Mouse (Mus musculus): ENCODE data around the gene Cdrt4. TPM values are rescaled to one million over a fixed set of nuclear protein-coding genes. Genes with fewer than 3 reads are reported as not detected.

Gene Cdrt4
- total RNA-seq, 1 experiment, result 1.6 TPM

- DNase-seq (ENCODE audit: low read depth, low spot score), result no peak
- TF ChIP-seq ZNF384 (IDR thresholded peaks at IDR 0.05; ENCODE audit: low read depth, low read length), result no peak
- no peak for TF ChIP-seq HCFC1 (IDR thresholded peaks at IDR 0.05; ENCODE audit: borderline replicate concordance, insufficient read depth, low read length)
- no peak for TF ChIP-seq CHD2 (IDR thresholded peaks at IDR 0.05; ENCODE audit: low read depth, low read length)
- no peak for TF ChIP-seq MAFK (IDR thresholded peaks at IDR 0.05; ENCODE audit: insufficient read depth, low read depth, low read length)
- no peak for TF ChIP-seq ZC3H11A (IDR thresholded peaks at IDR 0.05; ENCODE audit: borderline replicate concordance, low read depth, low read length)
- H3K4me3 ChIP-seq (ENCODE audit: insufficient read depth in 1 of 2, low read depth in 1 of 2, low read length in 2 of 2, poor library complexity in 1 of 2, severe bottlenecking in 1 of 2), result no peak overlapping the region
- in situ Hi-C loops (cut with MboI; ENCODE audit: low sequenced_read_pairs in 2 of 2, unreplicated experiment in 2 of 2), result no loop called here
- peaks cover 11 to 13% of the 10 kb centered on the region in 2 experiments for H3K4me1 ChIP-seq (ENCODE audit: control insufficient read depth in 2 of 2, insufficient read depth in 2 of 2, low read length in 2 of 2, poor library complexity in 1 of 2)
- no peak overlapping the region for H3K9ac ChIP-seq (ENCODE audit: insufficient read depth, low read depth, low read length, poor library complexity, severe bottlenecking)
- no peaks in the 10 kb centered on the region for H3K9me3 ChIP-seq (ENCODE audit: control insufficient read depth, insufficient read depth, low read depth, low read length)
- H3K36me3 ChIP-seq (ENCODE audit: control insufficient read depth, insufficient read depth, low read length, poor library complexity, severe bottlenecking), result no peaks in the 10 kb centered on the region
- no peak overlapping the region for H3K27ac ChIP-seq (ENCODE audit: insufficient read depth, low read depth, low read length, poor library complexity, severe bottlenecking)
These were observed 44.2 kb downstream of the Cdrt4 start for GRCm38 (mm10) chr11:62995066-62995754.

GRCm38 (mm10) chr11:62995755-62996521 is 44.9 kb downstream of the Cdrt4 start:
- in situ Hi-C loops (cut with MboI; ENCODE audit: low sequenced_read_pairs in 2 of 2, unreplicated experiment in 2 of 2), result no loop called here
- TF ChIP-seq ZNF384 (IDR thresholded peaks at IDR 0.05; ENCODE audit: low read depth, low read length), result 0 out of 2 replicates have a peak, but pooled peaks have one; percentile 22
- TF ChIP-seq ZC3H11A (IDR thresholded peaks at IDR 0.05; ENCODE audit: borderline replicate concordance, low read depth, low read length), result no peak
- no peak for TF ChIP-seq CHD2 (IDR thresholded peaks at IDR 0.05; ENCODE audit: low read depth, low read length)
- TF ChIP-seq HCFC1 (IDR thresholded peaks at IDR 0.05; ENCODE audit: borderline replicate concordance, insufficient read depth, low read length), result no peak

DNA sequence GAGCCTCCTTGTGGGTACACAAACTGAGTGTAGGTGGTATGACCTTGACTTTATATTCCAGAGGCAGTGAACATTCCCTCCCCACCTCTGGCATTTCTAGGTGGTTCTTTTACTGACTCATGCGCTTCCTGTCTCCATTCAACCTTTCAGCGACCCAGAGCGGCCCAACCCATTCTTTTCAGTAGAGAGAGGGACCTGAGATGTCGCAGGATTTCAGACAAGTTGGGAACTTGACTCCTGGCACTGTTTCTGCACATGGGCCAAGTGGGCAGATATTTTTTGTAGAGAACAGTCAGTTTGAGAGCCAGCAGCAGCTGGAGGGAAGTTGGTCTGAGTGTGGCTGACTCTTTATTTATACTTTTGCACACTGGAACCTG is 45.5 kb downstream of the Cdrt4 start:
- in situ Hi-C loops (cut with MboI; ENCODE audit: low sequenced_read_pairs in 2 of 2, unreplicated experiment in 2 of 2), result no loop called here
- no peaks in the 10 kb centered on the region for H3K36me3 ChIP-seq (ENCODE audit: control insufficient read depth, insufficient read depth, low read length, poor library complexity, severe bottlenecking)
- peaks cover 13 to 14% of the 10 kb centered on the region in 2 experiments for H3K4me1 ChIP-seq (ENCODE audit: control insufficient read depth in 2 of 2, insufficient read depth in 2 of 2, low read length in 2 of 2, poor library complexity in 1 of 2)
- no peaks in the 10 kb centered on the region for H3K9me3 ChIP-seq (ENCODE audit: control insufficient read depth, insufficient read depth, low read depth, low read length)
- H3K27ac ChIP-seq (ENCODE audit: insufficient read depth, low read depth, low read length, poor library complexity, severe bottlenecking), result no peak overlapping the region
- H3K9ac ChIP-seq (ENCODE audit: insufficient read depth, low read depth, low read length, poor library complexity, severe bottlenecking), result peak overlapping the region; percentile 9; the same call in 1 of the 2 replicates
- peak; percentile 22 for DNase-seq (ENCODE audit: low read depth, low spot score)
- no peak overlapping the region for H3K4me3 ChIP-seq (ENCODE audit: insufficient read depth in 1 of 2, low read depth in 1 of 2, low read length in 2 of 2, poor library complexity in 1 of 2, severe bottlenecking in 1 of 2)
- TF ChIP-seq HCFC1 (IDR thresholded peaks at IDR 0.05; ENCODE audit: borderline replicate concordance, insufficient read depth, low read length), result no peak
- TF ChIP-seq ZNF384 (IDR thresholded peaks at IDR 0.05; ENCODE audit: low read depth, low read length), result no peak
- TF ChIP-seq CHD2 (IDR thresholded peaks at IDR 0.05; ENCODE audit: low read depth, low read length), result no peak
- no peak for TF ChIP-seq ZC3H11A (IDR thresholded peaks at IDR 0.05; ENCODE audit: borderline replicate concordance, low read depth, low read length)
- TF ChIP-seq MAFK (IDR thresholded peaks at IDR 0.05; ENCODE audit: insufficient read depth, low read depth, low read length), result no peak

More at GRCm38 (mm10) chr11:62995755-62996521, 44.9 kb downstream of the Cdrt4 start:
- Histone ChIP-seq H3K4me3 (ENCODE audit: insufficient read depth in 1 of 2, low read depth in 1 of 2, low read length in 2 of 2, poor library complexity in 1 of 2, severe bottlenecking in 1 of 2) (no peak overlapping the region), H3K36me3 (ENCODE audit: control insufficient read depth, insufficient read depth, low read length, poor library complexity, severe bottlenecking) (no peaks in the 10 kb centered on the region), H3K4me1 (ENCODE audit: control insufficient read depth in 2 of 2, insufficient read depth in 2 of 2, low read length in 2 of 2, poor library complexity in 1 of 2) (peaks cover 13 to 14% of the 10 kb centered on the region in 2 experiments), H3K27ac (ENCODE audit: insufficient read depth, low read depth, low read length, poor library complexity, severe bottlenecking) (no peak overlapping the region), H3K9ac (ENCODE audit: insufficient read depth, low read depth, low read length, poor library complexity, severe bottlenecking) (no peak overlapping the region), H3K9me3 (ENCODE audit: control insufficient read depth, insufficient read depth, low read depth, low read length) (no peaks in the 10 kb centered on the region)
- DNase-seq (ENCODE audit: low read depth, low spot score), result no peak

DNA sequence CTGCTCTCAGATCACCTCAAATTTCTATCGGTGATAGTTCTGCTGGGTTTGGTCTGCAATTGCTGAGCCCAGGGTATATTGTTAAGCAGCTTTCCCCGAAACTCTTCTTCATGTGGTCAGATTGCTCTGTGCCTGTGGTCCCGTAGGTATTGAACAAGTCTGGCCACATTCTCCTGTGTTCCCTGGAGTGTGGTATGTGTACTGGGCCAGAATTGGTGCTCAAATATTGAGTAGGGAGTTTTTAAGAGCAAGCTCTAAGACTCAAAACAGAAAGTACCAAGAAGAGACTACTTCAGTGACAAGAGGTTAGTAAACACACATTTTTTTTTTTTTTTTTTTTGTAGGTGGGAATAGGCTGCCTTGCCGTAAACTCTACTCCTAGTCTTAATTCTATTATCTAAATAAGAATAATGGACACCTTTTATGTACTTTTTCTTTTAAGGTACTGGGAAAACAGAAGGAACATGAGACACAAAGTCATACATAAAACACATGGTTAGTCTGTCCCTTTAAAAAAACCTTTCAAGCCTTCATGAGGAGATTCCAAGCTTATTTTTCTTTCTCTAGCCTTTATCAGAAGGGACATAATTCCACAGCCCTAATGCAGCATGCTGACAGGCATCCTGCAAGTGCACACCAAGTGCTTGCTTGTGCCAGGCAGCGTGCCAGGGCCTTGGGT is 46.2 kb downstream of the Cdrt4 start:
- Histone ChIP-seq H3K27ac (ENCODE audit: insufficient read depth, low read depth, low read length, poor library complexity, severe bottlenecking) (no peak overlapping the region), H3K4me3 (ENCODE audit: insufficient read depth in 1 of 2, low read depth in 1 of 2, low read length in 2 of 2, poor library complexity in 1 of 2, severe bottlenecking in 1 of 2) (no peak overlapping the region), H3K9me3 (ENCODE audit: control insufficient read depth, insufficient read depth, low read depth, low read length) (no peaks in the 10 kb centered on the region), H3K36me3 (ENCODE audit: control insufficient read depth, insufficient read depth, low read length, poor library complexity, severe bottlenecking) (no peaks in the 10 kb centered on the region), H3K4me1 (ENCODE audit: control insufficient read depth in 2 of 2, insufficient read depth in 2 of 2, low read length in 2 of 2, poor library complexity in 1 of 2) (peaks cover 13 to 14% of the 10 kb centered on the region in 2 experiments), H3K9ac (ENCODE audit: insufficient read depth, low read depth, low read length, poor library complexity, severe bottlenecking) (no peak overlapping the region)
- TF ChIP-seq HCFC1 (IDR thresholded peaks at IDR 0.05; ENCODE audit: borderline replicate concordance, insufficient read depth, low read length) (no peak), MAFK (IDR thresholded peaks at IDR 0.05; ENCODE audit: insufficient read depth, low read depth, low read length) (no peak), ZNF384 (IDR thresholded peaks at IDR 0.05; ENCODE audit: low read depth, low read length) (no peak), CHD2 (IDR thresholded peaks at IDR 0.05; ENCODE audit: low read depth, low read length) (no peak), ZC3H11A (IDR thresholded peaks at IDR 0.05; ENCODE audit: borderline replicate concordance, low read depth, low read length) (no peak)
- DNase-seq (ENCODE audit: low read depth, low spot score), result no peak
- in situ Hi-C loops (cut with MboI; ENCODE audit: low sequenced_read_pairs in 2 of 2, unreplicated experiment in 2 of 2), result no loop called here
